Mouse (Mus musculus) heart, postnatal 0 days (tissue): ENCODE results near the gene Pappa. TPM values are rescaled to one million over a fixed set of nuclear protein-coding genes. Genes with fewer than 3 reads are reported as not detected.

Source experiments
- ATAC-seq: fragments of 200-750 bp; cut with Nextera tagmentation; 2 replicates; pipeline ENCODE4 v1.8.0; 2017; ENCODE audit warnings: low read depth, moderate number of reproducible peaks, moderate library complexity; ENCODE audit not compliant: insufficient read depth
- DNase-seq: peaks from one replicate; pipeline ENCODE4 v3.0.0-alpha.2; 2016; ENCODE audit warnings: low spot score
- H3K27ac ChIP-seq: fragments of 300-500 bp; sonication (generic); 2 replicates; pipeline ENCODE4 v1.5.1; 2014; ENCODE audit warnings: low read depth, mild to moderate bottlenecking
- H3K27me3 ChIP-seq: fragments of 300-500 bp; sonication (generic); 2 replicates; pipeline ENCODE4 v1.6.1; 2014; ENCODE audit warnings: low read length, mixed read lengths; ENCODE audit not compliant: control insufficient read depth, insufficient read depth
- H3K36me3 ChIP-seq: fragments of 300-500 bp; sonication (generic); replicated peaks from 2 replicates; pipeline ENCODE4 v1.6.1; 2014; ENCODE audit warnings: low read length, mixed read lengths; ENCODE audit not compliant: control insufficient read depth, insufficient read depth
- H3K4me1 ChIP-seq: fragments of 300-500 bp; sonication (generic); 2 replicates; pipeline ENCODE4 v1.6.1; 2014; ENCODE audit warnings: antibody characterized with exemption; ENCODE audit not compliant: control insufficient read depth, insufficient read depth
- H3K4me2 ChIP-seq: fragments of 300-500 bp; sonication (generic); 2 replicates; pipeline ENCODE4 v1.6.1; 2014; ENCODE audit warnings: low read depth, mild to moderate bottlenecking, low read length, moderate library complexity
- H3K4me3 ChIP-seq: fragments of 300-500 bp; sonication (generic); 2 replicates; pipeline ENCODE4 v1.5.1; 2014; ENCODE audit warnings: low read depth, low read length
- H3K9ac ChIP-seq: fragments of 300-500 bp; sonication (generic); replicated peaks from 2 replicates; pipeline ENCODE4 v1.6.1; 2014; ENCODE audit warnings: low read depth, low read length, mixed read lengths
- H3K9me3 ChIP-seq: fragments of 300-500 bp; sonication (generic); replicated peaks from 2 replicates; pipeline ENCODE4 v1.6.1; 2016; ENCODE audit warnings: low read length; ENCODE audit not compliant: control insufficient read depth
- CTCF ChIP-seq: IDR thresholded peaks from 2 replicates; pipeline ENCODE4 v1.5.1; 2016; ENCODE audit warnings: antibody characterized with exemption, control low read depth, low read depth
- EP300 ChIP-seq: IDR thresholded peaks from 2 replicates; pipeline ENCODE4 v1.6.1; 2016; ENCODE audit warnings: antibody characterized with exemption, low read depth
- whole genome bisulfite sequencing: fragments of 180-500 bp; shearing (Covaris S2); extraction: QIAGEN DNeasy Blood & Tissue Kit; methylation state at CpG from one replicate; pipeline ENCODE4 v1.1.7; 2014; 5-methylcytosine and 5-hydroxymethylcytosine counted together
- polyA plus RNA-seq: library from polyadenylated mRNA; unstranded; fragments of >200 nt; fragmentation: Nextera tagmentation; extraction: Ambion mirVana; gene quantifications from 2 replicates; pipeline ENCODE4 v1.2.1, GENCODE M21; 2015
- total RNA-seq: library from RNA; depleted of rRNA; stranded (reverse); fragments of >200 nt; gene quantifications from 2 replicates; pipeline ENCODE4 v1.2.3, GENCODE M21; 2014; ENCODE audit warnings: low replicate concordance

Pappa gene
- total and polyA plus RNA-seq, 2 experiments from 2014 or later: 0.14 to 1.9 TPM

- ATAC-seq (no peak), DNase-seq (no peak)
- Histone ChIP-seq H3K36me3 (no peaks in the 10 kb centered on the region), H3K4me2 (no peak overlapping the region), H3K9ac (no peak overlapping the region), H3K4me3 (no peak overlapping the region), H3K27ac (no peak overlapping the region), H3K9me3 (no peaks in the 10 kb centered on the region), H3K27me3 (no peaks in the 10 kb centered on the region), H3K4me1 (peaks cover 3% of the 10 kb centered on the region; the same call in 1 of the 2 replicates)
- WGBS: 78% methylated on average over 4 of the region's 4 CpGs
- no peak for TF ChIP-seq EP300
- TF ChIP-seq CTCF: no peak
These were observed 121.0 kb downstream of the Pappa start for GRCm38 (mm10) chr4:65245015-65245414.

DNA sequence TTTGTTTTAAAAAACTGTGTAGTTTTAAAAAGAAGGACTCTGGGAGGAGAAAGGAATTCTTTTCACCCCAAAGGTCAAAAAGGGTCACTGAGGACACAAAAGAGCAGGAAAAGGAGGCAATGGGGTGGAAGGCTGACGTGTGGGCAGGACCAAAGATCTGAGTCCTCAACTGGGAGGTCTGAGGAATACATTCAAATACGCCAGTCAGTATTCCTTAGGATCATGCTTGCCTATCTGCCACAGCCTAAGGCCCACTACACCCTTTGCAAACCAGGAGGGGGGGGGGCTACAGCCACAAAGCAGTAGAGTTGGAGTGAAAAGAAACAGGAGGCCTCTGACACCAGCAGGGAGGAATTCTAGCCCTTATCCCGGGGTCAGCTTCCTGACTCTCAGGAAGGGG lies 121.5 kb downstream of the Pappa start:
- no peak for ATAC-seq
- no peaks in the 10 kb centered on the region for H3K36me3 ChIP-seq
- H3K27me3 ChIP-seq: no peaks in the 10 kb centered on the region
- peaks cover 3% of the 10 kb centered on the region; the same call in 1 of the 2 replicates for H3K4me1 ChIP-seq
- no peaks in the 10 kb centered on the region for H3K9me3 ChIP-seq
- WGBS: 60% methylated on average over 3 of the region's 3 CpGs
- H3K4me2 ChIP-seq: no peak overlapping the region
- H3K27ac ChIP-seq: no peak overlapping the region
- TF ChIP-seq CTCF (no peak), EP300 (no peak)
- H3K9ac ChIP-seq: no peak overlapping the region
- no peak overlapping the region for H3K4me3 ChIP-seq
- DNase-seq: no peak

GRCm38 (mm10) chr4:65252193-65252592 lies 128.2 kb downstream of the Pappa start:
- H3K36me3 ChIP-seq: no peaks in the 10 kb centered on the region
- no peak for DNase-seq
- H3K9ac ChIP-seq: no peak overlapping the region
- H3K9me3 ChIP-seq: no peaks in the 10 kb centered on the region
- no peaks in the 10 kb centered on the region for H3K4me1 ChIP-seq
- TF ChIP-seq CTCF (no peak), EP300 (no peak)
- no peak overlapping the region for H3K4me3 ChIP-seq
- WGBS: 21% methylated on average over 8 of the region's 8 CpGs
- H3K27ac ChIP-seq: no peak overlapping the region
- no peak for ATAC-seq
- no peak overlapping the region for H3K4me2 ChIP-seq
- no peaks in the 10 kb centered on the region for H3K27me3 ChIP-seq

GRCm38 (mm10) chr4:65254073-65254472 lies 130.1 kb downstream of the Pappa start:
- ATAC-seq: no peak
- no peak overlapping the region for H3K4me3 ChIP-seq
- WGBS: 79% methylated on average over 1 of the region's 1 CpGs
- no peak overlapping the region for H3K9ac ChIP-seq
- no peak overlapping the region for H3K4me2 ChIP-seq
- no peaks in the 10 kb centered on the region for H3K36me3 ChIP-seq
- no peaks in the 10 kb centered on the region for H3K9me3 ChIP-seq
- no peak for TF ChIP-seq EP300
- TF ChIP-seq CTCF: no peak
- H3K27ac ChIP-seq: no peak overlapping the region
- H3K4me1 ChIP-seq: no peaks in the 10 kb centered on the region
- no peak for DNase-seq
- no peaks in the 10 kb centered on the region for H3K27me3 ChIP-seq

DNA sequence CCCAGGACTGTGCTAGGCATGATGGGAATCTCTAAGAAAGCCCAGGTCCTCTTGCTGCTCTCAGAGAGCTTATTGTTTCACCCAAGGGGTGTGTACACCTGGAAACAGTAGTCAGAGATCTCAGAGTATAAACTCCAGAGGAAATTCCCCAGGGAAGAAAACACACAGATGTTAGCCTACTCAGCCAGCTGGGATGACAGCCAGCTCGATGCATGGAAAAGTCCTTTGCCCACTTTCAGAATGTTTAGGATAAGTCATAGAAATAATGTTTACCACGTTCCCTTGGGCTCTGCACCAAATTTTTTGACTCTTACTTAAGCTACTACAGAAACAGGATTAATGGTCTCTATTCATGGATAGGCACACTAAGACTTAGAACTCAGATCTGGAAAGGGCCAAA lies 143.1 kb downstream of the Pappa start:
- ATAC-seq (no peak), DNase-seq (no peak)
- Histone ChIP-seq H3K4me1 (no peaks in the 10 kb centered on the region), H3K9ac (no peak overlapping the region), H3K27ac (no peak overlapping the region), H3K4me2 (no peak overlapping the region), H3K27me3 (no peaks in the 10 kb centered on the region), H3K4me3 (no peak overlapping the region), H3K36me3 (no peaks in the 10 kb centered on the region), H3K9me3 (no peaks in the 10 kb centered on the region)
- WGBS: 63% methylated on average over 2 of the region's 2 CpGs
- TF ChIP-seq EP300: no peak
- no peak for TF ChIP-seq CTCF

DNA sequence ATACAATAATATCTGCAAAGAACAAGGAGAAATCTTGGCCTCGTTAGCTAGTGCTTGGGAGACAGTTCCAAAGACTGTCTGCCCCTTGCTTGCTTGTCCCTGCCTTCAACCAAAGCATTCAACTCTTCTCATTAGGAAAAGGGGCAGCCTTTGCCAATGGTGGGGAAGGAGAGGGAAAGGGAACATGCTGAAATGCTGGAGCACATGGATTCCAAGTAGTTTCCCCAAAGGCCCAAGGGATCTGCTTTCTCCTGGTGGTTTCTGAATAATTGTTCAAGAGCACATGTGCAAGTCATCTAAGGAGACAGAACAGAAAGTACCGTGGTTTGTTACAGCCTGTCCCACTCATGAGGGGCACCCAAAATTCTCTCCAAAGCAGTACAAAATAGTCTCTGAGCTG lies 146.0 kb downstream of the Pappa start:
- H3K27ac ChIP-seq: no peak overlapping the region
- no peak overlapping the region for H3K4me2 ChIP-seq
- H3K27me3 ChIP-seq: no peaks in the 10 kb centered on the region
- no peaks in the 10 kb centered on the region for H3K9me3 ChIP-seq
- DNase-seq (no peak), ATAC-seq (no peak)
- H3K4me3 ChIP-seq: no peak overlapping the region
- no peaks in the 10 kb centered on the region for H3K4me1 ChIP-seq
- 80% methylated on average over 2 of the region's 2 CpGs for WGBS
- no peak overlapping the region for H3K9ac ChIP-seq
- TF ChIP-seq CTCF (no peak), EP300 (no peak)
- no peaks in the 10 kb centered on the region for H3K36me3 ChIP-seq
